Mouse (Mus musculus): ENCODE measurements around the gene Zfp964.
"Not testable (repeated sequence)": the region's sequence is repeated elsewhere in the genome, so short reads cannot be mapped to it uniquely, and the experiment has no call there.

Zfp964 gene

GRCm38 (mm10) chr8:69654358-69654981 is at the start of gene Zfp964:
Zfp964 (plus strand) TSS chr8:69654479.
- no peak for DNase-seq (ENCODE audit: low read depth)

DNA sequence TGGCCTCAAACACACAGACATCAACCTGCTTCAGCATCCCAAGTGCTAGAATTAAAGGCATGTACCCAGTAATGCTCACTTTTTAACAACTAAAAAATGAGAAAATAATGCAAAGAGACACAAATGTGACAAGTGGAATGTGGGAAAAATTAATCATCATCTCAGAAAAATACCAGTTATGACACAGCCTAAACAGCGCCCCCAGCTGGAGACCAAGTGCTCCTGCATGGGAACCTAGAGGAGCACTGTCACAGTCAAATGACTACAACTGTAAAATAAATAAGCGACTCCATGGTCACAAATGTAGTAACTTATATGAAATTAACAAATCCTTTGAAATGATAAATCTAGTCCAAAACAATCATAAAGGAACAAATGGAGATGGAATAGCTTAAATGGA is 39.6 kb upstream of the Zfp964 start:
- DNase-seq (ENCODE audit: low read depth) = no peak

- no peak for DNase-seq (ENCODE audit: low read depth)
Observed at GRCm38 (mm10) chr8:69618078-69618477, 36.2 kb upstream of the Zfp964 start.

GRCm38 (mm10) chr8:69625095-69625789 is 29.0 kb upstream of the Zfp964 start, which contains the start of gene Zfp868:
Zfp868 (minus strand) TSS chr8:69625548.
- peak; percentile 99 for DNase-seq (ENCODE audit: low read depth)

GRCm38 (mm10) chr8:69653808-69654357 is 396 bp upstream of the Zfp964 start:
- no peak for DNase-seq (ENCODE audit: low read depth)

DNA sequence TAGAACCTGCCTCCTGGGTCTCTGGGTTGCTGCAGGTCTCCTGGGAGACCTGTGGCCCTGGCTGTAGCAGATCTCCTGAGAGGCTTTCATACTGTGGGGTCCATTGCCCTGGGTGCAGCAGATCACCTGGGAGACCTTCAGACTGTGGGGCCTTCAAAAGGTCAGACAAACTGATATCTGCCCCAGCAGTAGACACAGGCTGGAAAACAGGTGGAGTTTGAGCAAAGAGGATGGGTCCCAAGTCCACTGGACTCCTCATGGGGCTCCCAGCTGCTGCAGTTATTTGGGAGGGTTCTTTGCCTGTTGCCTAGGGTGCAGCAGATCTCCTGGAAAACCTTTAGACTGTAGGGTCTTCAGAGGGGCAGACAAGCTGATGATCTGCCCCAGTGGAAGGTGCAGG is 7.0 kb downstream of the Zfp964 start:
- DNase-seq (ENCODE audit: low read depth) = no peak

GRCm38 (mm10) chr8:69665051-69665450 is 10.8 kb downstream of the Zfp964 start:
- not testable (repeated sequence) for DNase-seq (ENCODE audit: low read depth)

GRCm38 (mm10) chr8:69701810-69702209 is 47.5 kb downstream of the Zfp964 start:
- DNase-seq (ENCODE audit: low read depth) = peak; percentile 30

- DNase-seq (ENCODE audit: low read depth) = not testable (repeated sequence)
Observed at GRCm38 (mm10) chr8:69710624-69711023, 56.3 kb downstream of the Zfp964 start, which contains the start of gene Zfp869. Zfp869 (minus strand) TSS chr8:69710724.

DNA sequence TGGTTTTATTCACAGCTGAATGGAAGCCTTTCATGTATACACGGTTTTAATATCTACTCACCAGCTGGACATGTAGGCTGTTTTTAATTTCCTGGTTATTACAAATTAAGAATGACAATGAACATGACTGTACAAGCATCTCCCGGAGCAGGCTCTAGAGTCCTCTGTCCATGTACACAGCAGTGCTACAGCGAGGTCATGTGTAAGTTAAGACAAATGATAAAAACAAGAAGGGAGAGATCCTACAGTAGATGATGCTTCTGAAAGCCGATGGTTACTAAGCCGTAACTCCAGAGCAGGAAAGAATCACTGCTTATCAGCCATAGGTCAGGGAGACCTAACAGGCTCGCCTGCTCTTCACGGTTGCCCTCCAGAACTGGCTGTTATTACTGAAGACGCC is 59.2 kb downstream of the Zfp964 start:
- DNase-seq (ENCODE audit: low read depth) = no peak

GRCm38 (mm10) chr8:69715366-69715765 is 61.1 kb downstream of the Zfp964 start:
- no peak for DNase-seq (ENCODE audit: low read depth)

Measured in 416B (cell line).